Mouse (Mus musculus): ENCODE data around the gene Atg5.

- no peak for TF ChIP-seq POLR2A (IDR thresholded peaks at IDR 0.05; ENCODE audit: borderline replicate concordance, extremely low read depth, insufficient read depth, insufficient read length, poor library complexity, severe bottlenecking)
- no peak for TF ChIP-seq CTCF (IDR thresholded peaks at IDR 0.05; ENCODE audit: borderline replicate concordance, extremely low read depth, insufficient read depth, insufficient read length)
Observed at GRCm38 (mm10) chr10:44372210-44372609, 104.1 kb downstream of the Atg5 start.
